Mouse (Mus musculus) lung, postnatal 0 days (tissue): Measurements from ENCODE around the gene Surf4. TPM values are rescaled to one million over a fixed set of nuclear protein-coding genes. Genes with fewer than 3 reads are reported as not detected.

Experiments used
- ATAC-seq: fragments of 200-750 bp; cut with Nextera tagmentation; 2 replicates; pipeline ENCODE4 v1.8.0; 2017; ENCODE audit warnings: moderate library complexity
- DNase-seq: peaks from one replicate; pipeline ENCODE4 v3.0.0-alpha.2; 2016; ENCODE audit warnings: low spot score
- H3K27ac ChIP-seq: fragments of 300-500 bp; sonication (generic); 2 replicates; pipeline ENCODE4 v1.5.1; 2014; ENCODE audit warnings: antibody characterized with exemption, mild to moderate bottlenecking, low read length, mixed read lengths
- H3K27me3 ChIP-seq: fragments of 300-500 bp; sonication (generic); replicated peaks from 2 replicates; pipeline ENCODE4 v1.6.1; 2014; ENCODE audit warnings: low read length, mixed read lengths; ENCODE audit not compliant: insufficient read depth
- H3K36me3 ChIP-seq: fragments of 300-500 bp; sonication (generic); 2 replicates; pipeline ENCODE4 v1.6.1; 2014; ENCODE audit warnings: low read length, mixed read lengths; ENCODE audit not compliant: insufficient read depth
- H3K4me1 ChIP-seq: fragments of 300-500 bp; sonication (generic); 2 replicates; pipeline ENCODE4 v1.6.1; 2014; ENCODE audit warnings: antibody characterized with exemption, low read depth, low read length, mixed read lengths; ENCODE audit not compliant: insufficient read depth
- H3K4me2 ChIP-seq: fragments of 300-500 bp; sonication (generic); replicated peaks from 2 replicates; pipeline ENCODE4 v1.6.1; 2014; ENCODE audit warnings: low read depth, mild to moderate bottlenecking, low read length, moderate library complexity, mixed read lengths
- H3K4me3 ChIP-seq: fragments of 300-500 bp; sonication (generic); 2 replicates; pipeline ENCODE4 v1.5.1; 2014; ENCODE audit warnings: low read depth, low read length
- H3K9ac ChIP-seq: fragments of 300-500 bp; sonication (generic); replicated peaks from 2 replicates; pipeline ENCODE4 v1.6.1; 2014; ENCODE audit warnings: low read depth, mild to moderate bottlenecking
- H3K9me3 ChIP-seq: fragments of 300-500 bp; sonication (generic); 2 replicates; pipeline ENCODE4 v1.6.1; 2016; ENCODE audit warnings: low read length, mixed read lengths
- CTCF ChIP-seq: IDR thresholded peaks from 2 replicates; pipeline ENCODE4 v1.5.1; 2016; ENCODE audit warnings: antibody characterized with exemption, mild to moderate bottlenecking
- EP300 ChIP-seq: IDR thresholded peaks from 2 replicates; pipeline ENCODE4 v1.6.1; 2016; ENCODE audit warnings: antibody characterized with exemption, mild to moderate bottlenecking, control low read depth
- WGBS: fragments of 180-500 bp; shearing (Covaris S2); extraction: QIAGEN DNeasy Blood & Tissue Kit; methylation state at CpG from one replicate; pipeline ENCODE4 v1.1.7; 2014; 5-methylcytosine and 5-hydroxymethylcytosine counted together
- polyA plus RNA-seq: library from polyadenylated mRNA; unstranded; fragments of >200 nt; fragmentation: Nextera tagmentation; extraction: Ambion mirVana; gene quantifications from 2 replicates; pipeline ENCODE4 v1.2.1, GENCODE M21; 2015

Gene Surf4
- polyA plus RNA-seq, 1 experiment from 2014 or later, result 167 TPM

- no peak for ATAC-seq
- Histone ChIP-seq H3K27ac (no peak overlapping the region), H3K9me3 (no peaks in the 10 kb centered on the region), H3K4me3 (no peak overlapping the region), H3K36me3 (0 out of 2 replicates have a peak, but pooled peaks cover 4% of the 10 kb centered on the region), H3K27me3 (no peaks in the 10 kb centered on the region), H3K4me2 (no peak overlapping the region), H3K4me1 (peaks cover 26% of the 10 kb centered on the region; the same call in 1 of the 2 replicates), H3K9ac (no peak overlapping the region)
- TF ChIP-seq EP300 (no peak), CTCF (no peak)
- DNase-seq, result no peak
- 92% methylated on average over 3 of the region's 3 CpGs for WGBS
Measured at GRCm38 (mm10) chr2:26906431-26906830, 27.3 kb downstream of the Surf4 start.

- Histone ChIP-seq H3K4me1 (peaks cover 26% of the 10 kb centered on the region; the same call in 1 of the 2 replicates), H3K36me3 (0 out of 2 replicates have a peak, but pooled peaks cover 4% of the 10 kb centered on the region), H3K27ac (no peak overlapping the region), H3K4me3 (no peak overlapping the region), H3K27me3 (no peaks in the 10 kb centered on the region), H3K9me3 (no peaks in the 10 kb centered on the region), H3K4me2 (no peak overlapping the region), H3K9ac (no peak overlapping the region)
- ATAC-seq, result no peak
- WGBS, result 90% methylated on average over 2 of the region's 2 CpGs
- no peak for TF ChIP-seq EP300
- no peak for TF ChIP-seq CTCF
- DNase-seq, result no peak
Measured at GRCm38 (mm10) chr2:26905936-26906335, 27.8 kb downstream of the Surf4 start.

- WGBS, result 11% methylated on average over 7 of the region's 7 CpGs
- ATAC-seq, result no peak
Measured at GRCm38 (mm10) chr2:26903311-26903710, 30.4 kb downstream of the Surf4 start.

DNA sequence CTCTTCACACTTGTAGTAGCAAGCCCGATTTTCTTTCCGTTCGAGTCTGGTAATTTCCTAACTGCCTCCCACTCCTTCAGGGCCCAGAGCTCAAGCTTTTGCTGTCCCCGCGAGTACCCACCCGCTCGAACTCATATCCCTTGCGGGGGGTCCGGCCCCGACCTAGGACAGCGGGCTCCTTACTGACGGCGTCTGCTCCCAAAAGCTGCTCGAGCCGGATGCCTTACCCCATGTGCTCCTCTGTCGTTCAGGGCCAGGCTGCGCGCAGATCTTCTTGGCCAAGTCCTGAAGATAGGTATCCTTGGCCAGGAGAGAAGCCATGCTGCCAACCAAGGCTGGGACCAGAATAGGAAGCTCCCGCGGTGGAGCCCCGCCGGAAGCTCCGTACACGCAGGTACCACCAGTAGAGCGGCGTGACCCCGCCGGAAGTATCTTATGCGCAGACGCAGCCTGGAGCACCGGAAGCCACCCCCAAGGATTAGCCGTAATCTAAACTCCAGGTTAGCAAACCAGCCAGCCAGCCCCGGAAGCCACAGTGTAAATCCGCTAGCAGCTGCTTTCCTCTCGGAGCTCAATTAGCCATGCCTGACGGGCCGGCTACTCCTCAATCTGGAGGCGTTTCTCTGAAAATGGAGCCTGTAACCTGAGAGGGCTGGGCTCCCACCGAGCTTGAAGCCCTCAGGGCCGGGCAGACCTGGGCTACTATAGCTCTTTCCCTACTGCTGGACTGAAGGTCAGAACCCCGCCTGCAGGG lies 31.1 kb downstream of the Surf4 start, which contains the start of gene Surf6:
Gene Surf6, minus strand, starts transcription at position 413 of the 754 bp plus-strand sequence.
- H3K27ac ChIP-seq, result peak within 1 kb of the TSS; percentile 89
- under 1% methylated on average over 41 of the region's 41 CpGs for WGBS

More at GRCm38 (mm10) chr2:26903311-26903710, 30.4 kb downstream of the Surf4 start:
- H3K4me3 ChIP-seq, result peak overlapping the region; percentile 68
- TF ChIP-seq CTCF (no peak), EP300 (no peak)
- H3K9me3 ChIP-seq, result no peaks in the 10 kb centered on the region
- H3K27me3 ChIP-seq, result no peaks in the 10 kb centered on the region
- peak overlapping the region; percentile 88 for H3K4me2 ChIP-seq
- H3K36me3 ChIP-seq, result peaks cover 4% of the 10 kb centered on the region; the same call in 1 of the 2 replicates
- peaks cover 11% of the 10 kb centered on the region; the same call in 1 of the 2 replicates for H3K4me1 ChIP-seq
- peak overlapping the region; percentile 89 for H3K27ac ChIP-seq
- DNase-seq, result no peak
- H3K9ac ChIP-seq, result peak overlapping the region; percentile 63

DNA sequence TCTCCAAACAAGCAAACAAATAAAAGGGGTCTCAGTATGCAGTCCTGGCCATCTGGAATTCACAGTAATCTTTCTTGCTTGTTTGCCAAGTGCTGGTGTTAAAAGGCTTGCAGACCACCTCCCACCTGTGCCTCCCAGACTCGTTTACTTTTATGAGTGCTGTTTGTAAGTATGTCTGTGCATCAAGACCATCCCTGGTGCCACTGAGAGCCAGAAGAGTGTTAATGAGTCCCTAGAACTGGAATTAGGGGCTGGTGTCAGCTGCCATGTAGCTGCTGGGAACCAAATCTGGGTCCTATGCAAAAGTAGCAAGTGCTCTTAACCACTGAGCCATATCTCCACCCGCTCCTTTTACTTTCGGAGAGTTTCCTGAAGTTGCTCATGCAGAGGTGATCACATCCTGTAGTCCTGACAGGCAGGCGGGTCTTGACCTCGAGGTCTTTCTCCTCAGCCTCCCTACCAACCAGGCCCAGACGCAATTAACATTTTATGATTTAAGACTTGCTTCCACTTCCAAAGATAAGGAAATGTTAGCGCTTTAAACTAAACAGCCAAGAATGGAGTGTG lies 31.8 kb downstream of the Surf4 start:
- H3K4me2 ChIP-seq, result peak overlapping the region; percentile 88
- peak overlapping the region; percentile 89 for H3K27ac ChIP-seq
- WGBS, result 6% methylated on average over 7 of the region's 7 CpGs
- peaks cover 7% of the 10 kb centered on the region; the same call in 1 of the 2 replicates for H3K36me3 ChIP-seq
- no peak for DNase-seq
- H3K4me1 ChIP-seq, result peaks cover 6% of the 10 kb centered on the region; the same call in 1 of the 2 replicates
- ATAC-seq, result no peak
- no peaks in the 10 kb centered on the region for H3K9me3 ChIP-seq
- H3K27me3 ChIP-seq, result no peaks in the 10 kb centered on the region
- H3K9ac ChIP-seq, result peak overlapping the region; percentile 63
- TF ChIP-seq EP300, result no peak
- no peak for TF ChIP-seq CTCF
- H3K4me3 ChIP-seq, result peak overlapping the region; percentile 68

More for the DNA sequence above, 31.1 kb downstream of the Surf4 start, which contains the start of gene Surf6:
- peaks cover 10% of the 10 kb centered on the region; the same call in 1 of the 2 replicates for H3K4me1 ChIP-seq
- H3K9me3 ChIP-seq, result no peaks in the 10 kb centered on the region
- peak within 1 kb of the TSS; percentile 68 for H3K4me3 ChIP-seq
- peak; percentile 98 for DNase-seq
- ATAC-seq, result peak; percentile 97
- H3K9ac ChIP-seq, result peak within 1 kb of the TSS; percentile 63
- H3K27me3 ChIP-seq, result no peaks in the 10 kb centered on the region
- peaks cover 7% of the 10 kb centered on the region; the same call in 1 of the 2 replicates for H3K36me3 ChIP-seq
- TF ChIP-seq CTCF, result no peak
- TF ChIP-seq EP300, result no peak; the same call in 1 of the 2 replicates
- H3K4me2 ChIP-seq, result peak within 1 kb of the TSS; percentile 88

- Histone ChIP-seq H3K9ac (no peak overlapping the region), H3K4me2 (no peak overlapping the region), H3K4me1 (peaks cover 6% of the 10 kb centered on the region; the same call in 1 of the 2 replicates), H3K36me3 (peaks cover 11% of the 10 kb centered on the region; the same call in 1 of the 2 replicates), H3K27ac (no peak overlapping the region), H3K27me3 (no peaks in the 10 kb centered on the region), H3K4me3 (no peak overlapping the region), H3K9me3 (no peaks in the 10 kb centered on the region)
- DNase-seq (no peak), ATAC-seq (no peak)
- TF ChIP-seq CTCF, result no peak
- no peak for TF ChIP-seq EP300
- WGBS, result 56% methylated on average over 1 of the region's 1 CpGs
Measured at GRCm38 (mm10) chr2:26900731-26901130, 33.0 kb downstream of the Surf4 start.
